Mouse (Mus musculus): ENCODE measurements around the gene Smok2a.
"Not testable (repeated sequence)": the region's sequence is repeated elsewhere in the genome, so short reads cannot be mapped to it uniquely, and the experiment has no call there.

Smok2a gene

GRCm38 (mm10) chr17:13214169-13214568 is 6.8 kb upstream of the Smok2a start:
- no peak for DNase-seq (ENCODE audit: low read depth, low spot score)

- DNase-seq (ENCODE audit: low read depth, low spot score) = no peak
Measured at GRCm38 (mm10) chr17:13215595-13215994, 5.4 kb upstream of the Smok2a start.

GRCm38 (mm10) chr17:13221921-13222320 is 933 bp downstream of the Smok2a start:
- DNase-seq (ENCODE audit: low read depth, low spot score) = not testable (repeated sequence)

- DNase-seq (ENCODE audit: low read depth, low spot score) = not testable (repeated sequence)
Measured at GRCm38 (mm10) chr17:13229957-13230356, 9.0 kb downstream of the Smok2a start, which contains the start of gene Smok2b. Smok2b (plus strand) TSS chr17:13230257.

- DNase-seq (ENCODE audit: low read depth, low spot score) = not testable (repeated sequence)
Measured at GRCm38 (mm10) chr17:13239461-13239860, 18.5 kb downstream of the Smok2a start.

GRCm38 (mm10) chr17:13240807-13241727 is 20.1 kb downstream of the Smok2a start:
- not testable (repeated sequence) for DNase-seq (ENCODE audit: low read depth, low spot score)

- not testable (repeated sequence) for DNase-seq (ENCODE audit: low read depth, low spot score)
Measured at GRCm38 (mm10) chr17:13254786-13255185, 33.8 kb downstream of the Smok2a start.

Measured in ES-CJ7 (cell line).